Mouse (Mus musculus) heart, embryonic 15.5 days (tissue): ENCODE results near the gene Icam5. TPM values are rescaled to one million over a fixed set of nuclear protein-coding genes. Genes with fewer than 3 reads are reported as not detected.
"Not testable (repeated sequence)": the region's sequence is repeated elsewhere in the genome, so short reads cannot be mapped to it uniquely, and the experiment has no call there.

Experiments
- ATAC-seq: fragments of 200-750 bp; cut with Nextera tagmentation; replicated peaks from 2 replicates; pipeline ENCODE4 v1.8.0; 2017; ENCODE audit warnings: low read depth, moderate TSS enrichment; ENCODE audit not compliant: insufficient number of reproducible peaks, insufficient read depth, low FRiP score
- H3K27ac ChIP-seq: fragments of 300-500 bp; sonication (generic); 2 replicates; pipeline ENCODE4 v1.5.1; 2015; ENCODE audit warnings: mild to moderate bottlenecking, inconsistent platforms
- H3K27me3 ChIP-seq: fragments of 300-500 bp; sonication (generic); 2 replicates; pipeline ENCODE4 v1.6.1; 2015; ENCODE audit warnings: inconsistent platforms
- H3K36me3 ChIP-seq: fragments of 300-500 bp; sonication (generic); 2 replicates; pipeline ENCODE4 v1.6.1; 2015; ENCODE audit warnings: mild to moderate bottlenecking, inconsistent platforms
- H3K4me1 ChIP-seq: fragments of 300-500 bp; sonication (generic); replicated peaks from 2 replicates; pipeline ENCODE4 v1.6.1; 2015; ENCODE audit warnings: inconsistent platforms
- H3K4me2 ChIP-seq: fragments of 300-500 bp; sonication (generic); 2 replicates; pipeline ENCODE4 v1.6.1; 2015; ENCODE audit warnings: inconsistent platforms, mild to moderate bottlenecking, moderate library complexity
- H3K4me3 ChIP-seq: fragments of 300-500 bp; sonication (generic); 2 replicates; pipeline ENCODE4 v1.5.1; 2015; ENCODE audit warnings: mild to moderate bottlenecking, inconsistent platforms
- H3K9ac ChIP-seq: fragments of 300-500 bp; sonication (generic); 2 replicates; pipeline ENCODE4 v1.6.1; 2015; ENCODE audit warnings: mild to moderate bottlenecking, inconsistent platforms
- H3K9me3 ChIP-seq: fragments of 300-500 bp; sonication (generic); replicated peaks from 2 replicates; pipeline ENCODE4 v1.6.1; 2016; ENCODE audit warnings: inconsistent platforms
- WGBS: fragments of 180-500 bp; shearing (Covaris S2); methylation state at CpG from one replicate; pipeline ENCODE4 v1.1.7; 2015; ENCODE audit warnings: mixed read lengths; 5-methylcytosine and 5-hydroxymethylcytosine counted together
- polyA plus RNA-seq: library from polyadenylated mRNA; unstranded; fragments of >200 nt; fragmentation: Nextera tagmentation; extraction: Ambion mirVana; gene quantifications from 2 replicates; pipeline ENCODE4 v1.2.1, GENCODE M21; 2015

Gene Icam5
- polyA plus RNA-seq, 1 experiment from 2014 or later: 0.04 TPM

DNA sequence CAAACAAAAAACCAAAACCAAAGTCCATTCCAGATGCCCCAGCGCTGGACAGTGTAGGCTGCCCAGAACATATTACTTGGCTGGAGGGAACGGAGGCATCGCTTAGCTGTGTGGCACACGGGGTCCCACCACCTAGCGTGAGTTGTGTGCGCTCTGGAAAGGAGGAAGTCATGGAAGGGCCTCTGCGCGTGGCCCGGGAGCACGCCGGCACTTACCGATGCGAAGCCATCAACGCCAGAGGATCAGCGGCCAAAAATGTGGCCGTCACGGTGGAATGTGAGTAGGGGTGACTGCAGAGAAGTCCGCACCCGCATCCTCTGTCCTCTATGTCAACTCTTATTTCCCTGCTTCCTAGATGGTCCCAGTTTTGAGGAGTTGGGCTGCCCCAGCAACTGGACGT lies 4.3 kb downstream of the Icam5 start:
- H3K9me3 ChIP-seq: no peaks in the 10 kb centered on the region
- H3K4me3 ChIP-seq: no peak overlapping the region
- H3K4me1 ChIP-seq: peaks cover 56% of the 10 kb centered on the region
- WGBS: 14% methylated on average over 20 of the region's 20 CpGs
- peak overlapping the region; percentile 73 for H3K4me2 ChIP-seq
- no peaks in the 10 kb centered on the region for H3K36me3 ChIP-seq
- 0 out of 2 replicates have a peak overlapping the region, but pooled peaks have one; percentile 35 for H3K9ac ChIP-seq
- no peak overlapping the region for H3K27ac ChIP-seq
- peaks cover 84% of the 10 kb centered on the region for H3K27me3 ChIP-seq
- no peak for ATAC-seq

DNA sequence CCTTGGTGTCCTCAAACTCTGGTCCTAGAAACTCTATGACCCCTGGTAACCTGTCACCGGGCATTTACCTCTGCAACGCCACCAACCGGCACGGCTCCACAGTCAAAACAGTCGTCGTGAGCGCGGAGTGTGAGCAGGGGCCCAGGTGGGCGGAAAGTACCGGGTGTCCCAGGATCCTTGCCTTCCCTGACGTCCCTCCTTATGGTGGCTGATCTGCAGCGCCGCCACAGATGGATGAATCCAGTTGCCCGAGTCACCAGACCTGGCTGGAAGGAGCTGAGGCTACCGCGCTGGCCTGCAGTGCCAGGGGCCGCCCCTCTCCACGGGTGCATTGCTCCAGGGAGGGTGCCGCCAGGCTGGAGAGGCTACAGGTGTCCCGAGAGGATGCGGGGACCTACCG lies 4.8 kb downstream of the Icam5 start:
- H3K4me3 ChIP-seq: peak overlapping the region; percentile 45
- peaks cover 82% of the 10 kb centered on the region for H3K27me3 ChIP-seq
- no peaks in the 10 kb centered on the region for H3K36me3 ChIP-seq
- H3K27ac ChIP-seq: no peak overlapping the region
- no peaks in the 10 kb centered on the region for H3K9me3 ChIP-seq
- no peak for ATAC-seq
- H3K4me2 ChIP-seq: peak overlapping the region; percentile 73
- peaks cover 51% of the 10 kb centered on the region for H3K4me1 ChIP-seq
- peak overlapping the region; percentile 35; the same call in 1 of the 2 replicates for H3K9ac ChIP-seq
- 5% methylated on average over 22 of the region's 22 CpGs for WGBS

DNA sequence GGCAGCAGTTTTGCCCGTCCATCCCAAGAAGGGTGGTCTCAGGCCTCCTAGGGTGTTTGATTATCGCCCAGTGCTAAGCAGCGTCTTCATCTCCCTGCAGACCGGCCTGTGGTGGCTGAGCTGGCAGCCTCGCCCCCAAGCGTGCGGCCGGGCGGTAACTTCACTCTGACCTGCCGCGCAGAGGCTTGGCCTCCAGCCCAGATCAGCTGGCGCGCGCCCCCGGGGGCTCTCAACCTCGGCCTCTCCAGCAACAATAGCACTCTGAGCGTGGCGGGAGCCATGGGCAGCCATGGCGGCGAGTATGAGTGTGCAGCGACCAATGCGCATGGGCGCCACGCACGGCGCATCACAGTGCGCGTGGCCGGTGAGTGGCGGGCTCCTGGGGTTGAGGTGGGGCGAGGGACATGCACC lies 5.6 kb downstream of the Icam5 start:
- Histone ChIP-seq H3K4me3 (peak overlapping the region; percentile 45), H3K4me1 (peaks cover 43% of the 10 kb centered on the region), H3K27me3 (peaks cover 73% of the 10 kb centered on the region), H3K27ac (no peak overlapping the region), H3K36me3 (no peaks in the 10 kb centered on the region), H3K9me3 (no peaks in the 10 kb centered on the region), H3K9ac (peak overlapping the region; percentile 31; the same call in 1 of the 2 replicates), H3K4me2 (peak overlapping the region; percentile 73)
- 3% methylated on average over 31 of the region's 31 CpGs for WGBS
- peak; percentile 71 for ATAC-seq

DNA sequence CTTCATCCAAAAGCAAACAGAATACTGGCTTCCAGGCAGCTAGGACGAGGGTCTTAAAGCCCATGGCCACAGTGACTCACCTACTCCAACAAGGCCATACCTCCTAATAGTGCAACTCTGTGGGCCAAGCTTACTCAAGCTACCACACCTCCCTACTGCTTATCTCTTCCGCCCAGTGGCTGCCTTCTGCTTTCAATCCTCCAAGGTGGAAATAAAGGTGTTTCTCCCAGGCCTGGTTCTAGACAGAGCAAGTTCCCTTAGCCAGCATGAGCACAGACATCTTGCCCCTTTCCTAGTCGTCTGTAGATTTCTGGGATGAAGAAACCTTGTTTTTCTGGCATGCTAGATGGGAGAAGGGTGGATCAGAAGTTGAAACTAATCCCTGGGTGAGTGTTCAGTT lies 7.9 kb downstream of the Icam5 start:
- H3K27me3 ChIP-seq: peaks cover 52% of the 10 kb centered on the region
- no peaks in the 10 kb centered on the region for H3K36me3 ChIP-seq

DNA sequence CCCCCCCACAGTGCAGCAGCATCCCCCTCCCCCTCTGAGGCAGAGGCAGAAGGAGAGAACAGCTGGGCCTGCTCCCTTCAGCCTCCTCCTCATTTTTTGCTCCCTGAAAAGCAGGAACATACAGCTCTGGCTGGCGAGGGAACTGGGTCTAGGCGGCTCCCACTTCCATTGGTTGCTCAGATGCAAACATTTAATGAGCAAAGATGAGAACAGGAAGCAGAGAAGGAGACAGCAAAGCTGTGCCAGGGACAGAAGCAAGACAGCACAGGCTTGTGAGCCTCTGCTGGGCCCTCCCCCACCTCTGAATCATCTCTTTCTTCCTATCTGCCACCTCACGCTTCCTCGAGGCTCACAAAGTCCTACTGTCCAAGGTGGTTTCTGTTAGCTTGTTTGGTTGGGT lies 9.4 kb downstream of the Icam5 start:
- Histone ChIP-seq H3K4me2 (no peak overlapping the region), H3K27me3 (peaks cover 37% of the 10 kb centered on the region), H3K9me3 (no peaks in the 10 kb centered on the region), H3K27ac (no peak overlapping the region), H3K9ac (no peak overlapping the region), H3K4me3 (no peak overlapping the region), H3K36me3 (no peaks in the 10 kb centered on the region), H3K4me1 (peaks cover 23% of the 10 kb centered on the region)
- 41% methylated on average over 4 of the region's 4 CpGs for WGBS
- no peak for ATAC-seq

More for the DNA sequence above, 7.9 kb downstream of the Icam5 start:
- Histone ChIP-seq H3K27ac (no peak overlapping the region), H3K9me3 (no peaks in the 10 kb centered on the region), H3K4me3 (no peak overlapping the region), H3K9ac (no peak overlapping the region), H3K4me2 (no peak overlapping the region), H3K4me1 (peaks cover 31% of the 10 kb centered on the region)
- WGBS: 77% methylated on average over 3 of the region's 3 CpGs
- ATAC-seq: no peak

DNA sequence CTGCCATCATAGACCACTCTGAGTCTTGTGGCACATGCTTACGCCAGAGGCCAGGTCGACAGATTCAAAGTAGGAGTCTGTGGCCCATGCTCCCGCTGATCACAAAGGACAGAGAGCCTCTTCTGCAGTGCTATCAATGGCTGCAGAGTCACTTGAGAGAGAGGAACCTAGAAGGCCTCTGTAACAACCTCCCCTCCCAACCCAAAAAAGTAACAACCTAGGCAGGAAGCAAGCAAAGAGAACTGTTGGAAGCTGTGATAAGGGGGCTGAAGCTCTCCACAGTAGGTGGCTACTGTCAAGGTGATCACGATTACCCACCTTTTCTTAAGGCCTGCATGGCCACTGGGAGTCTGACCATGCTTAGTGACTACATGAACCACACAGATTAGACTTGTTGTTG lies 11.7 kb downstream of the Icam5 start:
- WGBS: 81% methylated on average over 4 of the region's 4 CpGs
- Histone ChIP-seq H3K9ac (no peak overlapping the region), H3K36me3 (no peaks in the 10 kb centered on the region), H3K4me1 (peaks cover 1% of the 10 kb centered on the region), H3K4me2 (no peak overlapping the region), H3K27ac (no peak overlapping the region), H3K4me3 (no peak overlapping the region), H3K9me3 (no peaks in the 10 kb centered on the region), H3K27me3 (peaks cover 14% of the 10 kb centered on the region)
- ATAC-seq: no peak

DNA sequence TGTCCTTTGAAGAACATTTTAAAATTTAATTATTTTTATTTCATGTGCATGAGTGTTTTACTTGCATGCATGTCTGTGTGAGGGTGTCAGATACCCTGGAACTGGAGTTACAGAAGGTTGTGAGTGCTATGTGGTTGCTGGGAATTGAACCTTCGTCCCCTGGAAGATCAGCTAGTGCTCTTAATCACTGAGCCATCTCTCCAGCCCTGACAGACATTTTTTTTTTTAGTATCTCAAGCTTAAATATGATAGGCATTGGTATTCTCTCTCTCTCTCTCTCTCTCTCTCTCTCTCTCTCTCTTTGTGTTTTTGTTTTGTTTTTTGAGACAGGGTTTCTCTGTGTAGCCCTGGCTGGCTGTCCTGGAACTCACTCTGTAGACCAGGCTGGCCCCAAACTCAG lies 12.9 kb downstream of the Icam5 start:
- 55% methylated on average over 1 of the region's 1 CpGs for WGBS
- H3K4me1 ChIP-seq, H3K9me3 ChIP-seq, H3K36me3 ChIP-seq, H3K27me3 ChIP-seq, H3K9ac ChIP-seq, H3K4me2 ChIP-seq, H3K27ac ChIP-seq, H3K4me3 ChIP-seq, ATAC-seq: not testable (repeated sequence)

DNA sequence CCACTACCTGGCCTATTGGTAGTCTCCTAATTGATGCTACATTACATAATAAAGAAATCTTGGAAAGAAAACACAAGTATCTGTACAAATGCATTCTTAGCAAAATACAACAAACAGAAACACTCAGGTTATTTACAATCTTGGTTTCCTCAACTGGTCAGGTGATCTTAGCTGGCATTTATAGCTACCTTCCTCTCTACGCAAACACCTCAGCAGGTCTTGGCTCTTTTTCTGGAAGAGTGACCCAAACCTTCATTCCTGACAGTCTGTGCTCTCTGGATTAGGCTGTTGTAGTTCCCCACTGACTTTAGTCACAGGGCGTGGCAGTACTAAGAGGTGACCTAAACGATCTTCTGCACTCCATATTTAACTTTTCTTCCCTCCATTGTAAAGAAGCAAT lies 13.4 kb downstream of the Icam5 start:
- no peaks in the 10 kb centered on the region for H3K4me1 ChIP-seq
- H3K4me3 ChIP-seq: no peak overlapping the region
- H3K9ac ChIP-seq: no peak overlapping the region
- H3K27ac ChIP-seq: no peak overlapping the region
- no peaks in the 10 kb centered on the region for H3K36me3 ChIP-seq
- H3K27me3 ChIP-seq: 0 out of 2 replicates have a peak, but pooled peaks cover 3% of the 10 kb centered on the region
- H3K4me2 ChIP-seq: no peak overlapping the region
- ATAC-seq: no peak
- no peaks in the 10 kb centered on the region for H3K9me3 ChIP-seq
- 69% methylated on average over 3 of the region's 3 CpGs for WGBS

DNA sequence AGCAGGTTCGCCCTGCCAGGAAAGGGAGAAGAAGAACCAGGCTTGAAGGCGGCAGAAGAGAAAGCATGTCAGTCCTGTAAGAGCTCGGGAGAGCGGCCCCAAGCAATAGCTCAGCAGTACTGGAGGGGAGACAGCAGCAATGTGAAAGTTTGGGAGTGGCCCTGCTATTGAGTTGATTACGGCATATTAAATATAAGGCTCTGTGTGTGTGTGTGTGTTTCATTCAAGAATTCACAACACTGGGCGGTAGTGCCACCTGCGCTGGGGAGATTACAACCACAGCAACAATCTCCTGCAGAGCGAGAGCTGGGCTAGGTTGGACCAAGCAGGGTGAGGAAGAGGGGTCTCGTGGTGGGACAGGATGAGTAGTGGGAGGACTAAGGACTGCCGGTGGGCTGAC lies 19.7 kb downstream of the Icam5 start:
- Histone ChIP-seq H3K27me3 (no peaks in the 10 kb centered on the region), H3K36me3 (no peaks in the 10 kb centered on the region), H3K9ac (no peak overlapping the region), H3K9me3 (no peaks in the 10 kb centered on the region), H3K4me1 (no peaks in the 10 kb centered on the region), H3K4me3 (no peak overlapping the region), H3K27ac (no peak overlapping the region), H3K4me2 (no peak overlapping the region)
- ATAC-seq: no peak
- WGBS: 52% methylated on average over 10 of the region's 10 CpGs

DNA sequence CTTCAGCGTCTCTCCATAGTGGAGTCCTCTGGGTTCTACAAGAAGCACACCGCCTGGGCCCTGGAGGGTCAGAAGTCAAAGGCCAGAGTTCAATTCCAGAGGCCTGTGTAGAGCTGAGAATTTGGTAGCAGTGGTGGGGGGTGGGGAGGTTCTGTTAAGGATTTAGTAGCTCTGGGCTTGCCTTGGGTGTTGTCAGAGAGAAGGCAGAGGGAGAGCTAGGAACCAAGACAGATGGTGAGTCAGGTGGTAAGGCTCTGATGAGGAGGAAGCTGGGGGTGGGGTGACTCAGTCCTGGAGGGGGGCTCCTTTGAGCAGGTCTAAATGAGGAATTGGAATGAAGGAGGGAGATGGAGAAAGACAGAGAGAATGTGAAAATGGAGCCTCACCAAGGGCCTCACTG lies 31.1 kb downstream of the Icam5 start:
- no peak overlapping the region for H3K4me2 ChIP-seq
- H3K27ac ChIP-seq: no peak overlapping the region
- ATAC-seq: no peak
- no peaks in the 10 kb centered on the region for H3K27me3 ChIP-seq
- no peaks in the 10 kb centered on the region for H3K4me1 ChIP-seq
- H3K9me3 ChIP-seq: no peaks in the 10 kb centered on the region
- peaks cover 31% of the 10 kb centered on the region for H3K36me3 ChIP-seq
- no peak overlapping the region for H3K4me3 ChIP-seq
- H3K9ac ChIP-seq: no peak overlapping the region
- WGBS: 80% methylated on average over 2 of the region's 2 CpGs

DNA sequence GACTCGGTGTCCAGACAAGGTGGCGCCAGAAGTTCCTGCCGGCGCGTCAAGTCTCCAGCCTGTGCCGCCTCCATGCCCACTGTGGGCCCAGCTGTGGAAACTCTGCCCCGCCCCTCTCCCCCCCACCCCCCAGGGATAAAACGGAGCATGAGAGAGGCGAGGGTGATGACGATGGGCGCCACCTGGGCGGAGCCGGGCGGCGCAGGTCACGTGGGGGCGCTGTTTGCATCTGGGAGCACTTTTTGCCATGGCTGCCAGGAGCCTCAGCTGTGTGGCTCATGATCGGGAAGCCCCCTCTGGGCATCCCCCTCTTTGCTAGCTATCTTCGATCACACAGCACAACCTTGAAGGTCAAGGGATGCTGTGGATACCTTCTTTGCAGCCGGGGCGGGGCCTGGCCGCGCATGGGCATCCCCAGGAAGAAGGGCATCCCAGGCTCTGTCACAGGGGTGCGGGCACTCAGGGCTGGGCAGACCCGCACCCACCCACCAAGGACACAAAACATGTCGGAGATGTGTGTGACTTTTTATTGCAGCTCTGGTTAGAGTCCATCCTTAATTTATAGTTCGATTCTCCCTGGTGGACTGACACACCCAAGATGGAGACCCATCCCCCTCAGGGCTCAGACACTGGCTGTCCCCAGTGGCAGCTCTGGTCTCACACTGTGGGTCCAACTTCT lies 35.3 kb downstream of the Icam5 start, which contains the start of gene Zglp1:
TSS of gene Zglp1 (minus strand) at position 88 of the 679 bp plus-strand sequence.
- no peaks in the 10 kb centered on the region for H3K27me3 ChIP-seq
- no peak within 1 kb of the TSS for H3K4me2 ChIP-seq
- H3K36me3 ChIP-seq: peaks cover 27% of the 10 kb centered on the region
- no peaks in the 10 kb centered on the region for H3K9me3 ChIP-seq
- no peak within 1 kb of the TSS for H3K27ac ChIP-seq
- H3K4me1 ChIP-seq: peaks cover 6% of the 10 kb centered on the region
- H3K4me3 ChIP-seq: no peak within 1 kb of the TSS
- no peak for ATAC-seq
- H3K9ac ChIP-seq: no peak within 1 kb of the TSS
- WGBS: 81% methylated on average over 27 of the region's 27 CpGs

DNA sequence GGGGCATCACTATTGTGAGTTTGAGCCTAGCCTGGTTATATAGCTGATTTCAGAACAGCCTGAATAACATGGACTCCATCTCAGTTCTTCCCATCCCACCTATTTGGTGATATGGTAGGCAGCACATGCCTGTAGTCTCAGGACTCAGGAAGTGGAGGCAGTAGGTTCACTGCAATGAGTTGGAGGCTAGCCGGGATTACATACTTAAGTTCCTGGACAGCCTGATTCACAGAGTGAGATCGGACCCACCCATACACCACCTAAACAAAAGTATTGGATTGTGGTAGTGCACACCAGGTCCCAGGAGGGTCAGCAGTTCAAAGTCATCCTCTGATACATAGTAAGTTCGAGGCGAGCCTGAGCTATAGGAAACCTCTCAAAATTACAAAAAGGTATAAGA lies 40.8 kb downstream of the Icam5 start:
- H3K27me3 ChIP-seq: no peaks in the 10 kb centered on the region
- no peaks in the 10 kb centered on the region for H3K9me3 ChIP-seq
- no peak overlapping the region; the same call in 1 of the 2 replicates for H3K27ac ChIP-seq
- peak overlapping the region; percentile 74 for H3K4me3 ChIP-seq
- peaks cover 28% of the 10 kb centered on the region for H3K36me3 ChIP-seq
- H3K9ac ChIP-seq: peak overlapping the region; percentile 82
- ATAC-seq: no peak
- H3K4me2 ChIP-seq: peak overlapping the region; percentile 78
- WGBS: 5% methylated on average over 4 of the region's 4 CpGs
- peaks cover 15% of the 10 kb centered on the region for H3K4me1 ChIP-seq
